Mouse (Mus musculus) cortical plate, adult 2 months (tissue): ENCODE data around the gene Dennd1c. TPM values are rescaled to one million over a fixed set of nuclear protein-coding genes. Genes with fewer than 3 reads are reported as not detected.
A peak's percentile ranks its signal among the peaks of the same experiment; 100 is the strongest.
"Not testable (repeated sequence)": the region's sequence is repeated elsewhere in the genome, so short reads cannot be mapped to it uniquely, and the experiment has no call there.

Experiments used
- H3K27ac ChIP-seq: fragments of 200-500 bp; 2 replicates; pipeline ENCODE4 v1.5.1; 2012; ENCODE audit warnings: low read length, control low read depth, inconsistent platforms; ENCODE audit not compliant: insufficient read depth
- H3K4me1 ChIP-seq: fragments of 200-500 bp; 2 replicates; pipeline ENCODE4 v1.6.1; 2011; ENCODE audit warnings: low read length; ENCODE audit not compliant: control insufficient read depth, insufficient read depth
- H3K4me3 ChIP-seq: fragments of 200-500 bp; 2 replicates; pipeline ENCODE4 v1.5.1; 2011; ENCODE audit warnings: mild to moderate bottlenecking, low read length, control low read depth; ENCODE audit not compliant: insufficient read depth
- CTCF ChIP-seq: fragments of 200-500 bp; IDR thresholded peaks from 2 replicates; pipeline ENCODE4 v1.5.1; 2011; ENCODE audit warnings: mild to moderate bottlenecking, control low read depth, low read length; ENCODE audit not compliant: insufficient read depth; ENCODE audit errors: extremely low read depth
- POLR2A ChIP-seq: fragments of 200-500 bp; IDR thresholded peaks from 2 replicates; pipeline ENCODE4 v1.6.1; 2011; ENCODE audit warnings: mild to moderate bottlenecking, low read length, control low read depth; ENCODE audit not compliant: insufficient read depth; ENCODE audit errors: extremely low read depth
- polyA plus RNA-seq: library from polyadenylated mRNA; depleted of rRNA; stranded (reverse); fragments of >200 nt; gene quantifications from 2 replicates; pipeline ENCODE4 v1.2.3, GENCODE M21; 2012

The Dennd1c gene
- polyA plus RNA-seq, 1 experiment: 2.3 TPM

GRCm38 (mm10) chr17:57058891-57059485 lies 19.3 kb downstream of the Dennd1c start, which contains the start of gene Crb3:
Gene Crb3, plus strand, starts transcription at chr17:57059105.
- TF ChIP-seq CTCF: no peak
- no peak for TF ChIP-seq POLR2A
- Histone ChIP-seq H3K4me3 (peak within 1 kb of the TSS; percentile 98), H3K4me1 (peaks cover 4% of the 10 kb centered on the region; the same call in 1 of the 2 replicates), H3K27ac (peak within 1 kb of the TSS; percentile 96)

DNA sequence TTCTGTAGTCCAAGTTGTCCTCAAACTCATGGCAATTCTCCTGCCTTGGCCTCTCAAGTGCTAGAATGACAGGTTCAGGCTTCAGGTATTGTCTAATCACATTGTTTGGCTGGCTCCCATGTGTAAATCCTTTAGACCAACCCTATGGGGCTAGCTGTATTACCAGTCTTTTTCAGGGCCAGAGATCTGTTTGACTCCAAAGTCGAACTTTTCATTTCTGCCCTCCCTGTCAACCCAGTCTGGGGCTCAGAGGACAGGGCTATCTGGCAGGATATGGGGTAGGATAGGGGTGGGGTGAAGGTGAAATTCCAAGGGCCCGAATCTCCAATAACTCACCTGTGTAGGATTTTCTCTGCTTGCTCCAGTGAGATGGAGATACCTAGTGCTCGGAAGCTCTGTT lies 22.1 kb downstream of the Dennd1c start:
- no peak overlapping the region for H3K4me3 ChIP-seq
- no peak overlapping the region for H3K27ac ChIP-seq
- H3K4me1 ChIP-seq: peaks cover 4% of the 10 kb centered on the region; the same call in 1 of the 2 replicates
- no peak for TF ChIP-seq POLR2A
- TF ChIP-seq CTCF: no peak

GRCm38 (mm10) chr17:57051679-57052078 lies 26.6 kb downstream of the Dennd1c start:
- not testable (repeated sequence) for H3K4me1 ChIP-seq, H3K4me3 ChIP-seq, H3K27ac ChIP-seq

DNA sequence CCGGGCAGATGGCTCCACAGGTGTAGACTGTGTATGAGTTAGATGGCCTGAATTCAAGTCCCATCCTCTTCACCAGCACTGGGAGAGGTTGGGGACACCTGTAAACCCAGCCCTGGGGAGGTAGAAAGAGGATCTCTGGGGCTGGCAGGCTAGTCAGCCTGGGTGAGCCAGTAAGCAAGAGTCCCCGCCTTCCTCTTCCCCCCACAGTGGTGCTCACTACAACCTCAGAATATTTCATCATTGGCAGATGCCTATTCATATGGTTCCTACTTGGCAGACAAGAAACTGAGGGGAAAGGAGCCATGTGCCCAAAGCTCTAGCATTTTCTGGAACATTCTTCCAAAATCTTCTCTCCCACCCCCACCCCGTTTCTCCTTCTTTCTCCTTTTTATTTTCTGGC lies 29.5 kb downstream of the Dennd1c start:
- no peak for TF ChIP-seq POLR2A
- TF ChIP-seq CTCF: no peak
- no peaks in the 10 kb centered on the region for H3K4me1 ChIP-seq
- no peak overlapping the region for H3K27ac ChIP-seq
- H3K4me3 ChIP-seq: no peak overlapping the region

- H3K27ac ChIP-seq: no peak overlapping the region
- TF ChIP-seq CTCF: no peak
- TF ChIP-seq POLR2A: no peak
- H3K4me1 ChIP-seq: 0 out of 2 replicates have a peak, but pooled peaks cover 1% of the 10 kb centered on the region
- H3K4me3 ChIP-seq: no peak overlapping the region
Measured at GRCm38 (mm10) chr17:57047406-57047805, 30.9 kb downstream of the Dennd1c start.

DNA sequence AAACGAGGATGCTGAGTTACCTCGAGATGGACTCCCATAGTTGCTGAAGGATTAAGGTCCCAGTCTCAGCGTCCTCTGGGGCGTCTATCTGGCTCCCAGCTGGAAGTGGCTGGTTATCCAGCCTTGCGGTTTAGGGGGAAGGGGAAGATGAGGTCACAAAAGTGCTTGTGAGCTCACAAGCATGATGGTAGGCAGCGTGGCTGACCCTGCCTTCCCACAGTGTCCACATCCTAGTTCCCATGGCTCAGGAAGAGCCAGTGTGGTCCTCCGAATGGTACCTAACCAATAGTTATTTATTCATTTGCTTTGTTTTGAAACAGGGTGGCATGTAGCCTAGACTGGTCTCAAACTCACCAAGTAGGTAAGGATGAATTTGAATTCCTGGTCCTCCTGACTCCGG lies 36.8 kb downstream of the Dennd1c start, which contains the start of gene Slc25a41:
Slc25a41 (minus strand) TSS at position 101 of the 400 bp plus-strand sequence.
- no peak within 1 kb of the TSS for H3K27ac ChIP-seq
- TF ChIP-seq CTCF: no peak
- TF ChIP-seq POLR2A: no peak
- H3K4me3 ChIP-seq: no peak within 1 kb of the TSS
- 0 out of 2 replicates have a peak, but pooled peaks cover 1% of the 10 kb centered on the region for H3K4me1 ChIP-seq

DNA sequence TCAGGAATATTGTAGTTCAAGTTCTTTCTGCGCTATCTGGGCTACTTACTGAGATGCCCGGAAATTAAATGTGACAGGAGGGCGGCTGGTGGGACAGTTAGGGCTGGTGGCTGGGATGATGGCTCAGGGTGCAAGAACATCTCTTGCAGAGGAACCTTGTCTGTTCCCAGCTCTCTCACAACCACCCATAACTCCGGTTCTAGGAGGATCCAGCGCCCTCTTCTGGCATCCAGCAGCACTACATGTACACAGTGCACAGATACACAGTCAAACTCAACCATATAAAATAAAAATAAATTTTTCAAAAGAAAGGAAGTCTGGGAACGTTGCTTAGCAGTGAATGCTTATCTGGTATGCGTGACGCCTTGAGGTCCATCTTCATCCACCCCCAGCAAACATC lies 39.3 kb downstream of the Dennd1c start:
- no peak for TF ChIP-seq CTCF
- TF ChIP-seq POLR2A: no peak
- Histone ChIP-seq H3K27ac (no peak overlapping the region), H3K4me1 (0 out of 2 replicates have a peak, but pooled peaks cover 1% of the 10 kb centered on the region), H3K4me3 (no peak overlapping the region)

DNA sequence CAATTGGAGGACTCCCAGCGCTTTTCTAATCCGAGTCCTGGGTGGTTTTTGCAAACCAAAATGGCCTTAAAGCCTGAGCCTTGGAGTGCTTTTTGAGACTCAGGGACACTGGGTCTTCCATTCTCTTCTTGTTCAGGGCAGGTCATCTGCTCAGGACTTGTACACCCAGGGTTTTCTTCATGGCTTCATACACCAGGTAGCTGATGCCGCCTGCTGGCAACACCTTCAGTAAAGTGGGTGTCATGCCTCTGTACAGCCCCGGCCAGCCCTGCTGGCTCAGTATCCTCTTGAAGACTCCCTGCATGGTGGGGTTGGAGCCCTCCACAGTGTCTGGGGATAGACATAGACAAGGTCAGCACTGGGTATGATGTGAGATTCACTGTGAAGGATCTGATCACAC lies 45.5 kb downstream of the Dennd1c start:
- TF ChIP-seq CTCF (no peak), POLR2A (no peak)
- no peak overlapping the region for H3K4me3 ChIP-seq
- peaks cover 4% of the 10 kb centered on the region for H3K4me1 ChIP-seq
- H3K27ac ChIP-seq: no peak overlapping the region

DNA sequence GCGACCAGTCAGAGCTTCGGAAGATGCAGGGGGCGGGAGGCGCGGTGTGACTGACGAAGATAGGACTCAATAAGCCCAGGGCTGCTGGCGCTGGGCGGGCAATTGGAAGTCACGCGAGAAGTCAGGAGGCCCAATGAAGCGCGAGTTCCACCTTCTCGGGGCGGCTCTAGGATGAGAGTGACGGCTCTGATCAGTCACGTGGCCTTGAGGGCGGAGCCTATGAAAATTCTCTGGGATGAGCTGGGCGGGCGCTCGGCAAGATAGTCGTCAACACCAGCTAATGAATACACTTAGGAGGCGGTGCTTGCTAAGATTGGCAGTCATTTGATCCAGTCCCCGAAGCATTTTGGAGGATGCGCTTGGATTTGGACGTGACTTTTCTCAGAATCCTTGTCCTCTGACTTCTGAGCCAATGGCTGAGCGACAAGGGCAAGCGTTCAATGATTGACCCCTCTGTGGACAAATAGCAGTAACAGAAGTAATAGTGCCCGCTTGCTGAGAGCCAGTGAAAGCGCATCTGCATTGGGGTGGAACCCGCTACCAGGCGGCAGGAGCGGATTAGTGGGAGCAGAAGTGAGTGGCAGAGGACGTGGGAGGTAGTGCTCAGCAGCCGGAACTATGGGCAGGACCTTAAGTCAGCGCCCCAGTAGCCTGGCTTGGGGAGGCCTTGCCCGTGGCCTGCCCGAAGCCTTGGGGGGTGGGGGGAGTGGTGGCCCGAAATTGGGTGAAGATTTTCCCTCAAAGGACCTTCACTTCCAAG lies 46.5 kb downstream of the Dennd1c start:
- Histone ChIP-seq H3K27ac (peak overlapping the region; percentile 46), H3K4me1 (peaks cover 4% of the 10 kb centered on the region), H3K4me3 (peak overlapping the region; percentile 4; the same call in 1 of the 2 replicates)
- TF ChIP-seq POLR2A (peak; percentile 94), CTCF (no peak)
